Mouse (Mus musculus) neural tube, postnatal 0 days (tissue): ENCODE data around the gene Mink1. TPM values are rescaled to one million over a fixed set of nuclear protein-coding genes. Genes with fewer than 3 reads are reported as not detected.

ENCODE experiments used
- polyA plus RNA-seq: library from polyadenylated mRNA; unstranded; fragments of >200 nt; fragmentation: Nextera tagmentation; extraction: Ambion mirVana; gene quantifications from 2 replicates; pipeline ENCODE4 v1.2.1, GENCODE M21; 2015

Mink1 gene
- 15.4 and 18.3 TPM in 2 replicates for polyA plus RNA-seq

GRCm38 (mm10) chr11:70562287-70562994, at the start of gene Mink1:
Mink1 (plus strand) TSS chr11:70562881.

GRCm38 (mm10) chr11:70514288-70514687, 48.4 kb upstream of the Mink1 start, which contains the start of gene Vmo1:
Vmo1 (minus strand) TSS chr11:70514616.

GRCm38 (mm10) chr11:70518923-70519322, 43.8 kb upstream of the Mink1 start, which contains the start of gene Gltpd2:
Gltpd2 (plus strand) TSS chr11:70519196.

GRCm38 (mm10) chr11:70525184-70525678, 37.5 kb upstream of the Mink1 start, which contains the start of gene Psmb6:
Psmb6 (plus strand) TSS chr11:70525367.

GRCm38 (mm10) chr11:70532839-70533238, 29.8 kb upstream of the Mink1 start, which contains the start of gene Gm40193:
Gm40193 (minus strand) TSS chr11:70532939.

GRCm38 (mm10) chr11:70539877-70540587, 22.6 kb upstream of the Mink1 start, which contains the start of gene Pld2:
Pld2 (plus strand) TSS chr11:70540064.

GRCm38 (mm10) chr11:70615516-70616093, 52.9 kb downstream of the Mink1 start, which contains the start of gene 4930544D05Rik:
4930544D05Rik (plus strand) TSS chr11:70615848.

GRCm38 (mm10) chr11:70619101-70619500, 56.4 kb downstream of the Mink1 start, which contains the start of gene Chrne:
Chrne (minus strand) TSS chr11:70619216.

GRCm38 (mm10) chr11:70638714-70639278, 76.1 kb downstream of the Mink1 start, which contains the start of gene Gp1ba:
Gp1ba (plus strand) TSS chr11:70639122.

GRCm38 (mm10) chr11:70646691-70647650, 84.3 kb downstream of the Mink1 start, which contains the start of the genes Rnf167 and Slc25a11:
Rnf167 (plus strand) TSS chr11:70647235.
Slc25a11 (minus strand) TSS chr11:70647479.

GRCm38 (mm10) chr11:70654198-70654922, 91.7 kb downstream of the Mink1 start, which contains the start of gene Pfn1:
Pfn1 (minus strand) TSS chr11:70654644.

GRCm38 (mm10) chr11:70656964-70657363, 94.3 kb downstream of the Mink1 start, which contains the start of gene Eno3:
Eno3 (plus strand) TSS chr11:70657202.

Other genes with a start within 250 kb of the Mink1 start
- 0.08 and 0.10 TPM in 2 replicates for gene Alox12e, start 240.3 kb upstream of the Mink1 start, polyA plus RNA-seq
- 0.13 and 0.18 TPM in 2 replicates for gene Alox15, start 210.8 kb upstream of the Mink1 start, polyA plus RNA-seq
- 23.0 and 25.1 TPM in 2 replicates for gene Pelp1, start 152.8 kb upstream of the Mink1 start, polyA plus RNA-seq
- gene Arrb2, start 130.2 kb upstream of the Mink1 start, polyA plus RNA-seq = 63.1 and 70.4 TPM in 2 replicates
- 35.2 and 36.0 TPM in 2 replicates for gene Med11, start 111.0 kb upstream of the Mink1 start, polyA plus RNA-seq
- 0.80 and 1.5 TPM in 2 replicates for gene Zmynd15, start 103.4 kb upstream of the Mink1 start, polyA plus RNA-seq
- 9.8 and 10.5 TPM in 2 replicates for gene Cxcl16, start 102.9 kb upstream of the Mink1 start, polyA plus RNA-seq
- 6.2 and 6.9 TPM in 2 replicates for gene Tm4sf5, start 57.6 kb upstream of the Mink1 start, polyA plus RNA-seq
- gene Vmo1, start 48.3 kb upstream of the Mink1 start, polyA plus RNA-seq = 0.48 TPM in 1 of 2 replicates, not detected in the other
- 0.28 and 0.34 TPM in 2 replicates for gene Gltpd2, start 43.7 kb upstream of the Mink1 start, polyA plus RNA-seq
- gene Psmb6, start 37.5 kb upstream of the Mink1 start, polyA plus RNA-seq = 779 and 839 TPM in 2 replicates
- gene Gm40193, start 29.9 kb upstream of the Mink1 start, polyA plus RNA-seq = not detected in 2 replicates
- 20.0 and 21.7 TPM in 2 replicates for gene Pld2, start 22.8 kb upstream of the Mink1 start, polyA plus RNA-seq
- gene 4930544D05Rik, start 53.0 kb downstream of the Mink1 start, polyA plus RNA-seq = not detected in 2 replicates
- gene Chrne, start 56.3 kb downstream of the Mink1 start, polyA plus RNA-seq = 0.72 and 0.92 TPM in 2 replicates
- 0.22 and 0.27 TPM in 2 replicates for gene Gp1ba, start 76.2 kb downstream of the Mink1 start, polyA plus RNA-seq
- 86.8 and 91.5 TPM in 2 replicates for gene Rnf167, start 84.4 kb downstream of the Mink1 start, polyA plus RNA-seq
- 162 TPM in 2 replicates for gene Slc25a11, start 84.6 kb downstream of the Mink1 start, polyA plus RNA-seq
- gene Pfn1, start 91.8 kb downstream of the Mink1 start, polyA plus RNA-seq = 622 and 671 TPM in 2 replicates
- 9.6 and 10.6 TPM in 2 replicates for gene Eno3, start 94.3 kb downstream of the Mink1 start, polyA plus RNA-seq
- gene Spag7, start 106.5 kb downstream of the Mink1 start, polyA plus RNA-seq = 134 and 151 TPM in 2 replicates
- gene Camta2, start 125.2 kb downstream of the Mink1 start, polyA plus RNA-seq = 32.5 and 35.4 TPM in 2 replicates
- gene Inca1, start 137.3 kb downstream of the Mink1 start, polyA plus RNA-seq = 2.2 and 2.5 TPM in 2 replicates
- 2.2 and 2.5 TPM in 2 replicates for gene Kif1c, start 137.7 kb downstream of the Mink1 start, polyA plus RNA-seq
- 13.2 and 15.0 TPM in 2 replicates for gene Zfp3, start 201.3 kb downstream of the Mink1 start, polyA plus RNA-seq
- 0.28 and 0.36 TPM in 2 replicates for gene Scimp, start 249.7 kb downstream of the Mink1 start, polyA plus RNA-seq